Mouse (Mus musculus): ENCODE results near the gene Nmrk1. TPM values are rescaled to one million over a fixed set of nuclear protein-coding genes. Genes with fewer than 3 reads are reported as not detected.

Nmrk1 gene
- polyA plus RNA-seq, 1 experiment from 2014 or later, result 13.1 TPM

DNA sequence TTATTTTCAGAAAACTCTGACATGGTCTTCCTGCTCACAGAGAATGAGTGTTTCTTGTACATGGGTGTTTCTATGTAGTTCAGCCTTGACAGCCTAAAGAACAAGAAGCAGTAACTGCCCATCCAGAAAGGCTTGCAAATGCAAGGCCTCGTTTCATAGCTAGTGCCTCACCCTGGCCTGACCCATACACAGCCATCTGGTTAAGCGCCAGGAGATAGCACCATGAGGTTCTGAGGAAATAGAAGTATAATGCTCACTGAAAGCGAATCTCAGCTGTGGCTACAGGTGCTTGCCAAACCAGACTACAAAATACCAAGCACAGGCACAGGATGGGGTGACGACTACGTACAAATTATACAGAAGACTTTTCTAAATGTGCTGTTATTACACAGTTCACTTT lies 34.9 kb upstream of the Nmrk1 start:
- WGBS, result 88% methylated on average over 5 of the region's 5 CpGs
- H3K27ac ChIP-seq, result no peak overlapping the region
- no peak overlapping the region for H3K4me2 ChIP-seq (replicated peaks)
- ATAC-seq (ENCODE audit: low FRiP score, low read depth), result no peak
- no peaks in the 10 kb centered on the region for H3K4me1 ChIP-seq
- H3K9ac ChIP-seq, result no peak overlapping the region
- no peak overlapping the region for H3K4me3 ChIP-seq
- H3K9me3 ChIP-seq, result no peaks in the 10 kb centered on the region
- no peaks in the 10 kb centered on the region for H3K36me3 ChIP-seq
- H3K27me3 ChIP-seq (replicated peaks), result no peaks in the 10 kb centered on the region

DNA sequence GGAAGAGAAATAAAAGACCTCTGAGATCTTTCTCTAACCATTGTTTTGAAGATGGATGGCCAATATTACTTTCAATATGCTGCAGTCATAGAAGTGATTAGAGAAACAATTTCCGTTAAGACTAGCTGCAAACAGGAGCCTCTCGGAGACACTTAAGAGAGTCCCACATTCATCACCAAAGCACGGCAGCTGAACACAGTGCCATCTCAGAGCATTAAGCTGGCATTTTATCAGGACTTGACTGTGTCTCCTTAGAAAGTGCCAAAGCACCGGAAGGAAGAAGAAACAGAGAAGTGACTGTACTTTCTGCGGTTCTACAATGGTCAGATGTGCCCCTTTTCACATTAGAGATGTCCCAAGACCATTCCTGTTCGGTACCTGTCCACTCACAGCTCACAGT lies 34.0 kb upstream of the Nmrk1 start:
- H3K27ac ChIP-seq, result no peak overlapping the region
- no peak for ATAC-seq (ENCODE audit: low FRiP score, low read depth)
- H3K4me1 ChIP-seq, result no peaks in the 10 kb centered on the region
- H3K9ac ChIP-seq, result no peak overlapping the region
- H3K9me3 ChIP-seq, result no peaks in the 10 kb centered on the region
- no peaks in the 10 kb centered on the region for H3K36me3 ChIP-seq
- 85% methylated on average over 6 of the region's 6 CpGs for WGBS
- no peak overlapping the region for H3K4me3 ChIP-seq
- no peak overlapping the region for H3K4me2 ChIP-seq (replicated peaks)
- H3K27me3 ChIP-seq (replicated peaks), result no peaks in the 10 kb centered on the region

DNA sequence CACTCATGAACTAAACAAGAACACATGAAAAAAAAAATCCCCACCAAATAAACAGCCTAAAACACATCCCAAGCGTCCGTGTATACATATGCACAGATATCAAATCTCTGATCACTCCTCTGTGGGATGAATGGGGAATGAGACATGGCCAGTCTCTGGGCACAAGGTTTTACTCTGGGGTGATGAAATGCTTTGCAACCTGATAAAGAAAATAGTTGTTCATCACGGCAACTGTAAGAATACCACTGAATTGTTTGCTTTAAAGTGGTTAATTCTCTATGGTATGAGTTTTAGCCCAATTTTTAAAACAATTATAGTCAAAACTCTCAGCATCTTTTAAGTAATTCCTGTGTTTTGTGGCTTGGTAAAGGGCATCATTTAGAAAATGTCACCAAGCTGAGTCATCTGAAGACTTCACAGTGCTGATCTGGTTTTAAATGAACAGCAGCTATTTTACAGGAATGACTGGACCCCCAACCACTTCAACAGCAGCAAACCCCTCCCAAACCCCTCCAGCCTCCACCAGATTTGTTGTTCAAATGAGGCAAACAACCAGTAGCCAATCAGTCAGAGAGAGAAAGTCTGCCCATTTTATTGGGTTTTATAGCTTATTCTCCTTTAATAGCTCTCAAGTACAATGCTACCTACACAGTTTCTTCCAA lies 33.4 kb upstream of the Nmrk1 start:
- WGBS, result 88% methylated on average over 3 of the region's 3 CpGs
- Histone ChIP-seq H3K9me3 (no peaks in the 10 kb centered on the region), H3K27me3 (replicated peaks) (no peaks in the 10 kb centered on the region), H3K4me3 (no peak overlapping the region), H3K36me3 (no peaks in the 10 kb centered on the region), H3K9ac (no peak overlapping the region), H3K27ac (no peak overlapping the region), H3K4me2 (replicated peaks) (no peak overlapping the region), H3K4me1 (no peaks in the 10 kb centered on the region)
- no peak for ATAC-seq (ENCODE audit: low FRiP score, low read depth)

DNA sequence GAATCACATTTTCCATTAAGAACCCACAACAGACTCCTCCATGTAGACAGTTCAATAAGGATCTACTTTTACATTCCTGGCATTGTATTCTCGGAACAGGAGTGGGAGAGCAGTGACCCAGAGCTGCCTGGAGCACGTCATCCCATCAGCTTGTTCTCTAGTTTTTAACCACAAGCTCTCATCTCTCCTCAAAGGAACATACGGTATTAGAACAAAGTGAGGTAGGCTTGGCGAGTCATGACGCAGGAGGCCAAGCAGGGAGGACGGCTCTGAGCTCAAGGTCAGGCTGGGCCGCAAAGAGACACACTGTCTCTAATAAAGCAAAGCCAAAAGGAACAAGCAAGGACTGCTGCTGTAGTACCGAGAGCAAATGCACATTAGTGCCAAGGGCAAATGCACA lies 32.7 kb upstream of the Nmrk1 start:
- H3K4me1 ChIP-seq, result no peaks in the 10 kb centered on the region
- no peaks in the 10 kb centered on the region for H3K36me3 ChIP-seq
- no peak for ATAC-seq (ENCODE audit: low FRiP score, low read depth)
- no peaks in the 10 kb centered on the region for H3K9me3 ChIP-seq
- WGBS, result 72% methylated on average over 8 of the region's 8 CpGs
- H3K4me3 ChIP-seq, result no peak overlapping the region
- H3K9ac ChIP-seq, result no peak overlapping the region
- no peaks in the 10 kb centered on the region for H3K27me3 ChIP-seq (replicated peaks)
- H3K27ac ChIP-seq, result no peak overlapping the region
- no peak overlapping the region for H3K4me2 ChIP-seq (replicated peaks)

DNA sequence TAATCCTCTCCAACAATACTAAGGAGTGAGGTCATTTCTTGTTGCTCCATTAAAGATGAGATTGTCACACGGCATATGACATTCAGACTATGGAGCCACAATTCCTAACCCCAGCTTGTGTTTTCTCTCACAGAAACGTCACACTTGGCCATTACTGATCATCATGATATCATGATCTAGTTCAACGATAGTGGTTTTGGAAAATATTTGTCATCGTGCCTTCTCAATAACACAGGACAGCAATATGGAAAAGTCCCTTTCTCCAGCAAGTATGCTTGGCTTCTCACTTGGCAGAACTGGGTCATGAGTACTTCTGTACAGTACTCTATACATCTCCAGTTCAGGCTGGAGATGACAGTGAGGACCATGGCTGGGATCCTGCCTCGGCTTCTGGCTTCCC lies 32.1 kb upstream of the Nmrk1 start:
- no peaks in the 10 kb centered on the region for H3K36me3 ChIP-seq
- H3K9ac ChIP-seq, result no peak overlapping the region
- H3K27ac ChIP-seq, result no peak overlapping the region
- no peaks in the 10 kb centered on the region for H3K4me1 ChIP-seq
- H3K4me2 ChIP-seq (replicated peaks), result no peak overlapping the region
- no peaks in the 10 kb centered on the region for H3K27me3 ChIP-seq (replicated peaks)
- WGBS, result 93% methylated on average over 5 of the region's 5 CpGs
- H3K4me3 ChIP-seq, result no peak overlapping the region
- no peak for ATAC-seq (ENCODE audit: low FRiP score, low read depth)
- H3K9me3 ChIP-seq, result no peaks in the 10 kb centered on the region

DNA sequence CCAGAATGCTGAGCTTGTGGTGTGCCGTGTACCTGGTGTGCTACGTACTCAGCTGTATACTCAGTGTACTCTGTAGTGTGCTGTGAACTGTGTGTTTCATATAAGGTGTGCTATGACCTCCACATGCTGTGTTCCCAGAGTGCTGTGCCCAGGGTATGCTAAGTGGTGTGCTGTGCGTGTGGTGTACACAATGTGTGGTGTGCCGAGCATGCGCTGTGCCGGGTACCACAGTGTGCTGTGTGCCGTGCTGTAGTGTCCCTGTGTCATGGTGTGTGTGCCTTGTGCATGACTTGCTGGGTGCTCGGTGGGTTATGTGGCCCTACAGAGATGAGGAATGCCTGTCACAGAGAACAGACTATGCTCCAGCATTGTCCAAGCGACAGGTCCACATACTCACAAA lies 31.1 kb upstream of the Nmrk1 start:
- no peak overlapping the region for H3K4me2 ChIP-seq (replicated peaks)

DNA sequence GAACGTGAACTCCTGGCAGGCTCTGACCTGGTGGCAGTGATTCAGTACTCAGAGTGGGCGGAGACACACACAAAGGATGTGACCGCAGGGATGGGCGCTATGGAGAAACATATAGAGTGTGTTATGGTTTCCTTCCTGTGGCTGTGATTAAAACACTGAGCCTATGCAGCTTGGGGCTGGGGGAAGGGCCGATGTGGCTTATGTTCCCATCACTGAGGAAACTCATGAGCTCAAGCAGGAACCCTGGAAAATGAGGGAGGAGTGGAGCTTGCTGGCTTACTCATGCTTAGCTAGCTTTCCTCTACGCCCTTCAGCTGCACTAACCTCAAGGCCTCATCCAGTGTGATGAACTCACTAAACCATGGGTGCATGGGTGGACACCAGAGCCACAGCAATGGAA lies 28.7 kb upstream of the Nmrk1 start:
- WGBS, result 84% methylated on average over 6 of the region's 6 CpGs
- Histone ChIP-seq H3K9me3 (no peaks in the 10 kb centered on the region), H3K9ac (no peak overlapping the region), H3K36me3 (no peaks in the 10 kb centered on the region), H3K4me3 (no peak overlapping the region), H3K27me3 (replicated peaks) (no peaks in the 10 kb centered on the region), H3K4me2 (replicated peaks) (no peak overlapping the region), H3K4me1 (no peaks in the 10 kb centered on the region), H3K27ac (no peak overlapping the region)
- ATAC-seq (ENCODE audit: low FRiP score, low read depth), result no peak

More for the DNA sequence above, 31.1 kb upstream of the Nmrk1 start:
- Histone ChIP-seq H3K9ac (no peak overlapping the region), H3K9me3 (no peaks in the 10 kb centered on the region), H3K4me3 (no peak overlapping the region), H3K27ac (no peak overlapping the region), H3K27me3 (replicated peaks) (no peaks in the 10 kb centered on the region), H3K4me1 (no peaks in the 10 kb centered on the region), H3K36me3 (no peaks in the 10 kb centered on the region)
- no peak for ATAC-seq (ENCODE audit: low FRiP score, low read depth)
- 94% methylated on average over 9 of the region's 9 CpGs for WGBS

DNA sequence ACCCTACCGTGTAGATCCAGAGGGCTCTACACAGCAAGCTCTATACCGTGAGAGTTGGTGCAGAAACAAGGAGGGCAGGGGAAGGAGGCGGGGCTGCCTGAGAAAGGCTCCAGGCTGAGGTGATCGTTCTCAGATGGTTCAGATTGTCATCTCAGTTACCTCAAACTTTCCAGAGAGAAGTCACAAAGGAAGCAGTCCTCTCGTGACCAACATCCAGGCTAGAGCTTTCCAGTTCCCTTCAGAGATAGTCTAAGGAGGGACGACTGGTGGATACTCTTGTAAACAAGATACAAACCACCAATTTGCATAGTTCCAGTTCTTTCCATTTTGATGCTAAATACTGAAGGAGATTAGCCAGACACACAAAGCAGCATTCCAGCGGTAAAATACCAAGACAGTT lies 23.8 kb upstream of the Nmrk1 start:
- Histone ChIP-seq H3K4me1 (no peaks in the 10 kb centered on the region), H3K27ac (no peak overlapping the region), H3K27me3 (replicated peaks) (no peaks in the 10 kb centered on the region), H3K9ac (no peak overlapping the region), H3K4me2 (replicated peaks) (no peak overlapping the region), H3K4me3 (no peak overlapping the region), H3K9me3 (no peaks in the 10 kb centered on the region), H3K36me3 (no peaks in the 10 kb centered on the region)
- no peak for ATAC-seq (ENCODE audit: low FRiP score, low read depth)
- 55% methylated on average over 7 of the region's 7 CpGs for WGBS

DNA sequence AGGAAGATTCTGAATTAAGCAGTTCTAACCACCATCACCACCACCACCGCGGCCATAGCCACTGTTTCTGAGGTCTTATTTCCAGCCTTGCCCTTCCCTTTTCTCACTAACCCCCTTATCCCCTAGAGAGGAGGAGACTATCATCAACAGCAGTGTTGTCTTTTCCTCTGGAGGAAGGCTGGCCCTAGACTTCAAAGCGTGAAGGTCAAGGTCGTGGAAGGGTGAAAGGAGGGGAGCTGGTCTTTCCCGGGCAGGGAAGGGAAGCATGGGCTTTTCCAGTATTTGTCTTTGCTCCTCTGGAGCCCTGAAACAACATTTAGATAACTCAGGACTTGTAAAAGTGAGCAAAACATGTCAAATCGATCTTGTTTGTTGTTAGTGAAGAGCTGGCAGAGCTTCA lies 22.8 kb upstream of the Nmrk1 start:
- Histone ChIP-seq H3K9me3 (no peaks in the 10 kb centered on the region), H3K4me3 (no peak overlapping the region), H3K9ac (no peak overlapping the region), H3K4me2 (replicated peaks) (no peak overlapping the region), H3K27ac (no peak overlapping the region), H3K4me1 (no peaks in the 10 kb centered on the region), H3K36me3 (no peaks in the 10 kb centered on the region), H3K27me3 (replicated peaks) (no peaks in the 10 kb centered on the region)
- WGBS, result 66% methylated on average over 6 of the region's 6 CpGs
- ATAC-seq (ENCODE audit: low FRiP score, low read depth), result no peak

DNA sequence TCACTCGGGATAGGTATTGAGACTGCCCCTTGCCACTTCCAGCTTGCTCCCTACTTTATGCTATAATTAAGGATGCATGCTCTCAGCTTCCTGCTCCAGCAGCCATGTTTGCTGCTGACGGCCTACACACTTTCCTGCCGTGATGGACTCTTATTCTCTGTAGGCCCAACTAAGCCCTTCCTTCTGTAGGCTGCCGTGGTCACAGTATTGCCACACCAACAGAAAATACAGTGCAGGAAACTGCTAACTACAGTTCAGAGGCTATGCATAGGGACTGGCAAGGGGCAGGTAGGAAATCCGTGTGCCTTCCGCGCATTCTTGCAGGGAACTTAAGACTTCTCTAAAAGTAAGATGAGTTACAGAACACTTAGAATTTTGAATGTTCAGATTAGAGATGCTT lies 17.4 kb upstream of the Nmrk1 start:
- ATAC-seq (ENCODE audit: low FRiP score, low read depth), result no peak
- 89% methylated on average over 7 of the region's 7 CpGs for WGBS

DNA sequence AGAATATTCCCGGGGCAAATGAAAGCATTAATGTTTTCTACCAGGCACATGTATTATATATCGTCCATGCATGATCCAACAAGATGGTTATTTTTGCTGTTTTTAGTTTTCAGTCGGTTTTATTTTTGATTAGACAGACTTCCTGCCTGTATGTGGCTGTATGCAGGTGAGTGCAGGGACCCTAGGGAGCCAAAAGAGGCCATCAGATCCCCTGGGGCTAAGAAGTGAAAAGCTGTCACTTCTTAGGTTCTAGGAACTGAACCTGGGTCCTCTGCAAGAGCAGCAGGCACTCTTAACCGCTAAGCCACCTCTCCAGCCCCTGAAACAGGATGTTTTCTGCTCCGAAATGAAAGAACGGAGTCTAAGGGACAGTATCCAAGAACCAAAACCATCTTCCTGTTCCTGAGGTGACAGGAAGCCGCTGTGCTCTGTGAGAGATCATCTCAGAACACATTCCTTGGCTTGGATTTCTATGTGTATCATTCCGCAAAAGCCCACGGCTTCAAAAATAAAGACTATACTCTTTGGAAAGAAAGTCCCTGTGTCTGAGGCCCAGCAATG lies 16.0 kb upstream of the Nmrk1 start:
- WGBS, result 76% methylated on average over 9 of the region's 9 CpGs
- Histone ChIP-seq H3K9ac (no peak overlapping the region), H3K27ac (no peak overlapping the region), H3K27me3 (replicated peaks) (no peaks in the 10 kb centered on the region), H3K36me3 (no peaks in the 10 kb centered on the region), H3K4me2 (replicated peaks) (no peak overlapping the region), H3K4me1 (no peaks in the 10 kb centered on the region), H3K9me3 (no peaks in the 10 kb centered on the region), H3K4me3 (no peak overlapping the region)
- no peak for ATAC-seq (ENCODE audit: low FRiP score, low read depth)

More for the DNA sequence above, 17.4 kb upstream of the Nmrk1 start:
- H3K9me3 ChIP-seq, result no peaks in the 10 kb centered on the region
- no peak overlapping the region for H3K4me3 ChIP-seq
- H3K4me1 ChIP-seq, result no peaks in the 10 kb centered on the region
- no peaks in the 10 kb centered on the region for H3K36me3 ChIP-seq
- no peaks in the 10 kb centered on the region for H3K27me3 ChIP-seq (replicated peaks)
- no peak overlapping the region for H3K27ac ChIP-seq
- H3K4me2 ChIP-seq (replicated peaks), result no peak overlapping the region
- no peak overlapping the region for H3K9ac ChIP-seq

DNA sequence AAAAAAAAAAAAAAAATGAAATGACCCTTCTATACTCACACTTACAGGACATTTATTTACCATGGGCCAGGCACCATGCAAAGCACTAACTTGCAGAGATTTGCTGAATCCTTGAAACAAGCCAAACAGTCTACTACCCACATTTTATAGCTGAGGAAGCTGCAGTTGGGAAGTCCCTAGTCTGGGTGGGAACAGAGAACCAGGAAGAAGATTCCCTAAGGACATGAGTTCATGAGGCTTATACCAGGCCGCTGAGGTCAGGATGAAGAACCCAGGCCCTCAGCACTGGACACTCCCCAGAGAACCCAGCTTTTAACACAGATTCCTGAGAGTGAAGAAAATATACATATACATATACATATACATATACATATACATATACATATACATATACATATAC lies 14.2 kb upstream of the Nmrk1 start:
- no peak for ATAC-seq (ENCODE audit: low FRiP score, low read depth)
- Histone ChIP-seq H3K4me2 (replicated peaks) (no peak overlapping the region), H3K4me1 (no peaks in the 10 kb centered on the region), H3K27ac (no peak overlapping the region), H3K9ac (no peak overlapping the region), H3K9me3 (no peaks in the 10 kb centered on the region), H3K27me3 (replicated peaks) (no peaks in the 10 kb centered on the region), H3K36me3 (no peaks in the 10 kb centered on the region), H3K4me3 (no peak overlapping the region)
- WGBS, result 88% methylated on average over 1 of the region's 1 CpGs

DNA sequence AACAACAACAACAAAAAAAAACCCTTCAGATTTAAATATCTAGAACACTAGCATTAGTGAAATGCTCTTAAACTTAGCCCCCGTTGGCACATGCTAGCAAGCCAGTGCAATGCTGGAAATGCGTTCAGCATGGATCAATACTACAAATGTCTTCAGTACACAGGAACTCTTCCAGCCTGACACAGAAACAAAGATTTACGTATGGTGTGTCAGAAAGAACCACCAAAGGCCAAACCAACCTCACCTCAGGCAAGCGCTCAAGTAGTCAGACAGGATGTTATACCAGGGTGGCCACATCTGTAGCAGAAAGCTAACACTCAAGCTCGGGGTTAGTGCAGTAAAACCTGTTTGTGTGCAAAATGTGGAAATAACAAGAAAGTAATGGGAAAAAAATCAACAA lies 12.7 kb upstream of the Nmrk1 start:
- H3K4me3 ChIP-seq, result no peak overlapping the region
- ATAC-seq (ENCODE audit: low FRiP score, low read depth), result no peak
- H3K4me2 ChIP-seq (replicated peaks), result no peak overlapping the region
- no peaks in the 10 kb centered on the region for H3K27me3 ChIP-seq (replicated peaks)
- no peak overlapping the region for H3K27ac ChIP-seq
- 68% methylated on average over 5 of the region's 5 CpGs for WGBS
- H3K4me1 ChIP-seq, result no peaks in the 10 kb centered on the region
- H3K9ac ChIP-seq, result no peak overlapping the region
- H3K9me3 ChIP-seq, result no peaks in the 10 kb centered on the region
- H3K36me3 ChIP-seq, result no peaks in the 10 kb centered on the region
